Mouse (Mus musculus): ENCODE measurements at regions not wholly inside any gene's neighbourhood (a gene's known extent, or its start where the extent isn't known, plus 50 kb on each side); places are given as distances from the start of the nearest gene placed in this dataset.

- peak in 1 of 2 experiments; percentile 49 for DNase-seq (ENCODE audit: low spot score in 2 of 2)
These were observed 139.3 kb downstream of the Dcaf12l2 start for GRCm38 (mm10) chrX:44228847-44229246.
